Mouse (Mus musculus) right cerebral cortex, postnatal 25 days (tissue): Measurements from ENCODE around the gene Cpxm2.
A peak's percentile ranks its signal among the peaks of the same experiment; 100 is the strongest.

ENCODE experiments used
- DNase-seq: peaks from one replicate; pipeline ENCODE4 v3.0.0; 2022

The Cpxm2 gene

GRCm38 (mm10) chr7:132128687-132129086 lies 25.9 kb downstream of the Cpxm2 start:
- DNase-seq, result no peak

- DNase-seq, result no peak
Measured at GRCm38 (mm10) chr7:132124948-132125347, 29.6 kb downstream of the Cpxm2 start.

- no peak for DNase-seq
Measured at GRCm38 (mm10) chr7:132123211-132123610, 31.3 kb downstream of the Cpxm2 start.

- DNase-seq, result no peak
Measured at GRCm38 (mm10) chr7:132119817-132120216, 34.7 kb downstream of the Cpxm2 start.

- no peak for DNase-seq
Measured at GRCm38 (mm10) chr7:132111770-132112169, 42.8 kb downstream of the Cpxm2 start.

GRCm38 (mm10) chr7:132110308-132110707 lies 44.2 kb downstream of the Cpxm2 start:
- no peak for DNase-seq

GRCm38 (mm10) chr7:132106891-132107290 lies 47.6 kb downstream of the Cpxm2 start:
- DNase-seq, result peak; percentile 58

- no peak for DNase-seq
Measured at GRCm38 (mm10) chr7:132105326-132105725, 49.2 kb downstream of the Cpxm2 start.

- DNase-seq, result no peak
Measured at GRCm38 (mm10) chr7:132098441-132098840, 56.1 kb downstream of the Cpxm2 start.

GRCm38 (mm10) chr7:132094666-132095065 lies 59.9 kb downstream of the Cpxm2 start:
- DNase-seq, result no peak

GRCm38 (mm10) chr7:132091551-132091950 lies 63.0 kb downstream of the Cpxm2 start:
- DNase-seq, result no peak

- DNase-seq, result no peak
Measured at GRCm38 (mm10) chr7:132088606-132089005, 65.9 kb downstream of the Cpxm2 start.

GRCm38 (mm10) chr7:132088181-132088580 lies 66.4 kb downstream of the Cpxm2 start:
- no peak for DNase-seq

- no peak for DNase-seq
Measured at GRCm38 (mm10) chr7:132075825-132076224, 78.7 kb downstream of the Cpxm2 start.

GRCm38 (mm10) chr7:132074503-132074902 lies 80.0 kb downstream of the Cpxm2 start:
- peak; percentile 47 for DNase-seq

- DNase-seq, result no peak
Measured at GRCm38 (mm10) chr7:132070877-132071625, 83.5 kb downstream of the Cpxm2 start.

GRCm38 (mm10) chr7:132067951-132068350 lies 86.6 kb downstream of the Cpxm2 start:
- peak; percentile 63 for DNase-seq

- DNase-seq, result no peak
Measured at GRCm38 (mm10) chr7:132067511-132067910, 87.0 kb downstream of the Cpxm2 start.

GRCm38 (mm10) chr7:132060116-132060515 lies 94.4 kb downstream of the Cpxm2 start:
- no peak for DNase-seq

- no peak for DNase-seq
Measured at GRCm38 (mm10) chr7:132056565-132056964, 98.0 kb downstream of the Cpxm2 start.

- DNase-seq, result no peak
Measured at GRCm38 (mm10) chr7:132046662-132047061, 107.9 kb downstream of the Cpxm2 start.

- peak; percentile 44 for DNase-seq
Measured at GRCm38 (mm10) chr7:132031940-132032531, 122.5 kb downstream of the Cpxm2 start.

GRCm38 (mm10) chr7:132026671-132027070 lies 127.9 kb downstream of the Cpxm2 start:
- no peak for DNase-seq

GRCm38 (mm10) chr7:132025591-132025990 lies 128.9 kb downstream of the Cpxm2 start:
- no peak for DNase-seq

GRCm38 (mm10) chr7:132015933-132016332 lies 138.6 kb downstream of the Cpxm2 start:
- DNase-seq, result no peak
